Mouse (Mus musculus) forebrain, embryonic 13.5 days (tissue): ENCODE measurements around the gene 4930442H23Rik. TPM values are rescaled to one million over a fixed set of nuclear protein-coding genes. Genes with fewer than 3 reads are reported as not detected.

Experiments
- ATAC-seq: fragments of 200-750 bp; cut with Nextera tagmentation; 2 replicates; pipeline ENCODE4 v1.8.0; 2017
- H3K27ac ChIP-seq: fragments of 300-500 bp; sonication (generic); 2 replicates; pipeline ENCODE4 v1.5.1; 2015; ENCODE audit warnings: inconsistent platforms, mild to moderate bottlenecking, moderate library complexity
- H3K27me3 ChIP-seq: fragments of 300-500 bp; sonication (generic); 2 replicates; pipeline ENCODE4 v1.6.1; 2015; ENCODE audit warnings: mild to moderate bottlenecking, inconsistent platforms
- H3K36me3 ChIP-seq: fragments of 300-500 bp; sonication (generic); 2 replicates; pipeline ENCODE4 v1.6.1; 2015; ENCODE audit warnings: mild to moderate bottlenecking, inconsistent platforms; ENCODE audit not compliant: poor library complexity, severe bottlenecking
- H3K4me1 ChIP-seq: fragments of 300-500 bp; sonication (generic); 2 replicates; pipeline ENCODE4 v1.6.1; 2015; ENCODE audit warnings: inconsistent platforms
- H3K4me2 ChIP-seq: fragments of 300-500 bp; sonication (generic); 2 replicates; pipeline ENCODE4 v1.6.1; 2015; ENCODE audit warnings: inconsistent platforms, mild to moderate bottlenecking, moderate library complexity
- H3K4me3 ChIP-seq: fragments of 300-500 bp; sonication (generic); 2 replicates; pipeline ENCODE4 v1.5.1; 2015; ENCODE audit warnings: mild to moderate bottlenecking, inconsistent platforms
- H3K9ac ChIP-seq: fragments of 300-500 bp; sonication (generic); 2 replicates; pipeline ENCODE4 v1.6.1; 2015; ENCODE audit warnings: mild to moderate bottlenecking, inconsistent platforms
- H3K9me3 ChIP-seq: fragments of 300-500 bp; sonication (generic); replicated peaks from 2 replicates; pipeline ENCODE4 v1.6.1; 2016; ENCODE audit warnings: inconsistent platforms
- WGBS: fragments of 180-500 bp; shearing (Covaris S2); methylation state at CpG from one replicate; pipeline ENCODE4 v1.1.7; 2015; 5-methylcytosine and 5-hydroxymethylcytosine counted together
- polyA plus RNA-seq: library from polyadenylated mRNA; unstranded; fragments of >200 nt; fragmentation: Nextera tagmentation; extraction: Ambion mirVana; gene quantifications from 2 replicates; pipeline ENCODE4 v1.2.1, GENCODE M21; 2015

The 4930442H23Rik gene
- polyA plus RNA-seq, 1 experiment from 2014 or later: not detected

GRCm38 (mm10) chr10:81195300-81195699, 11.7 kb upstream of the 4930442H23Rik start:
- peaks cover 8% of the 10 kb centered on the region for H3K36me3 ChIP-seq
- H3K27me3 ChIP-seq: peaks cover 47% of the 10 kb centered on the region
- no peak overlapping the region for H3K27ac ChIP-seq
- 78% methylated on average over 4 of the region's 4 CpGs for WGBS
- H3K9ac ChIP-seq: no peak overlapping the region
- H3K4me1 ChIP-seq: peaks cover 23% of the 10 kb centered on the region
- no peak overlapping the region for H3K4me3 ChIP-seq
- H3K9me3 ChIP-seq: no peaks in the 10 kb centered on the region
- no peak for ATAC-seq
- no peak overlapping the region for H3K4me2 ChIP-seq

GRCm38 (mm10) chr10:81193991-81194774, 10.5 kb upstream of the 4930442H23Rik start:
- Histone ChIP-seq H3K9me3 (no peaks in the 10 kb centered on the region), H3K4me2 (no peak overlapping the region; the same call in 1 of the 2 replicates), H3K4me1 (peaks cover 23% of the 10 kb centered on the region), H3K4me3 (no peak overlapping the region), H3K9ac (no peak overlapping the region), H3K36me3 (peaks cover 17% of the 10 kb centered on the region), H3K27ac (no peak overlapping the region), H3K27me3 (peaks cover 41% of the 10 kb centered on the region)
- no peak for ATAC-seq
- WGBS: 12% methylated on average over 37 of the region's 37 CpGs

- ATAC-seq: peak; percentile 8
- H3K4me3 ChIP-seq: peak overlapping the region; percentile 63
- H3K27ac ChIP-seq: peak overlapping the region; percentile 94
- H3K27me3 ChIP-seq: peaks cover 41% of the 10 kb centered on the region
- peaks cover 22% of the 10 kb centered on the region for H3K36me3 ChIP-seq
- H3K4me2 ChIP-seq: peak overlapping the region; percentile 96
- whole genome bisulfite sequencing: 2% methylated on average over 19 of the region's 19 CpGs
- H3K9ac ChIP-seq: peak overlapping the region; percentile 81
- H3K4me1 ChIP-seq: peaks cover 23% of the 10 kb centered on the region
- no peaks in the 10 kb centered on the region for H3K9me3 ChIP-seq
These were observed 9.4 kb upstream of the 4930442H23Rik start for GRCm38 (mm10) chr10:81192968-81193501.

- Histone ChIP-seq H3K4me3 (peak overlapping the region; percentile 63), H3K27ac (peak overlapping the region; percentile 94), H3K36me3 (peaks cover 24% of the 10 kb centered on the region), H3K9ac (peak overlapping the region; percentile 81), H3K4me2 (peak overlapping the region; percentile 96), H3K4me1 (peaks cover 23% of the 10 kb centered on the region), H3K27me3 (peaks cover 39% of the 10 kb centered on the region), H3K9me3 (no peaks in the 10 kb centered on the region)
- under 1% methylated on average over 68 of the region's 93 CpGs for WGBS
- peak; percentile 89 for ATAC-seq
These were observed 8.8 kb upstream of the 4930442H23Rik start for GRCm38 (mm10) chr10:81192270-81192967.

- peaks cover 30% of the 10 kb centered on the region for H3K27me3 ChIP-seq
- H3K4me2 ChIP-seq: peak overlapping the region; percentile 96
- WGBS: 89% methylated on average over 18 of the region's 18 CpGs
- ATAC-seq: no peak
- H3K9ac ChIP-seq: no peak overlapping the region
- peaks cover 23% of the 10 kb centered on the region for H3K4me1 ChIP-seq
- H3K9me3 ChIP-seq: no peaks in the 10 kb centered on the region
- peak overlapping the region; percentile 63 for H3K4me3 ChIP-seq
- peaks cover 33% of the 10 kb centered on the region for H3K36me3 ChIP-seq
- peak overlapping the region; percentile 94; the same call in 1 of the 2 replicates for H3K27ac ChIP-seq
These were observed 7.8 kb upstream of the 4930442H23Rik start for GRCm38 (mm10) chr10:81191342-81191982.

GRCm38 (mm10) chr10:81190912-81191321, 7.3 kb upstream of the 4930442H23Rik start:
- Histone ChIP-seq H3K4me1 (peaks cover 23% of the 10 kb centered on the region), H3K9me3 (no peaks in the 10 kb centered on the region), H3K36me3 (peaks cover 35% of the 10 kb centered on the region), H3K27ac (no peak overlapping the region), H3K4me2 (no peak overlapping the region), H3K9ac (no peak overlapping the region), H3K27me3 (peaks cover 24% of the 10 kb centered on the region), H3K4me3 (no peak overlapping the region)
- ATAC-seq: no peak
- WGBS: 72% methylated on average over 6 of the region's 6 CpGs

- Histone ChIP-seq H3K27me3 (peaks cover 19% of the 10 kb centered on the region), H3K36me3 (peaks cover 39% of the 10 kb centered on the region), H3K4me3 (no peak overlapping the region), H3K9ac (no peak overlapping the region), H3K4me2 (no peak overlapping the region), H3K27ac (no peak overlapping the region), H3K4me1 (peaks cover 23% of the 10 kb centered on the region), H3K9me3 (no peaks in the 10 kb centered on the region)
- ATAC-seq: no peak
- 65% methylated on average over 31 of the region's 31 CpGs for WGBS
These were observed 6.7 kb upstream of the 4930442H23Rik start for GRCm38 (mm10) chr10:81190236-81190911.

GRCm38 (mm10) chr10:81189821-81190220, 6.2 kb upstream of the 4930442H23Rik start:
- WGBS: 78% methylated on average over 26 of the region's 26 CpGs
- Histone ChIP-seq H3K9me3 (no peaks in the 10 kb centered on the region), H3K27ac (no peak overlapping the region), H3K4me2 (no peak overlapping the region), H3K9ac (no peak overlapping the region), H3K4me3 (no peak overlapping the region), H3K36me3 (peaks cover 45% of the 10 kb centered on the region), H3K27me3 (peaks cover 13% of the 10 kb centered on the region), H3K4me1 (peaks cover 26% of the 10 kb centered on the region)
- no peak for ATAC-seq

GRCm38 (mm10) chr10:81187161-81187560, 3.5 kb upstream of the 4930442H23Rik start:
- Histone ChIP-seq H3K27me3 (no peaks in the 10 kb centered on the region), H3K9ac (no peak overlapping the region), H3K36me3 (peaks cover 56% of the 10 kb centered on the region), H3K4me3 (no peak overlapping the region), H3K9me3 (no peaks in the 10 kb centered on the region), H3K27ac (no peak overlapping the region), H3K4me1 (peaks cover 26% of the 10 kb centered on the region), H3K4me2 (no peak overlapping the region)
- 88% methylated on average over 9 of the region's 9 CpGs for whole genome bisulfite sequencing
- ATAC-seq: no peak

- Histone ChIP-seq H3K36me3 (peaks cover 67% of the 10 kb centered on the region), H3K4me2 (no peak overlapping the region), H3K27me3 (no peaks in the 10 kb centered on the region), H3K9ac (peak overlapping the region; percentile 4; the same call in 1 of the 2 replicates), H3K4me3 (no peak overlapping the region), H3K4me1 (peaks cover 31% of the 10 kb centered on the region), H3K27ac (no peak overlapping the region), H3K9me3 (no peaks in the 10 kb centered on the region)
- 70% methylated on average over 4 of the region's 4 CpGs for WGBS
- ATAC-seq: no peak
These were observed 1.1 kb upstream of the 4930442H23Rik start for GRCm38 (mm10) chr10:81184765-81185164.
